Mouse (Mus musculus) gastrocnemius, adult 18-20 months (tissue): ENCODE measurements around the gene Stim2. TPM values are rescaled to one million over a fixed set of nuclear protein-coding genes. Genes with fewer than 3 reads are reported as not detected.

Source experiments
- DNase-seq: peaks from one replicate; pipeline ENCODE4 v3.0.0; 2021; ENCODE audit warnings: low spot score
- total RNA-seq, 2 experiments: library from RNA; stranded (reverse); gene quantifications; 2 replicates each; pipeline ENCODE4 v1.2.3; 2021

Gene Stim2
- total RNA-seq, 2 experiments from 2014 or later, result 43.7 to 52.6 TPM

- DNase-seq, result peak; percentile 68
Observed at GRCm38 (mm10) chr5:54113284-54113683, 115.0 kb downstream of the Stim2 start.

- no peak for DNase-seq
Observed at GRCm38 (mm10) chr5:54116538-54116937, 118.2 kb downstream of the Stim2 start.

GRCm38 (mm10) chr5:54118410-54119212, 120.3 kb downstream of the Stim2 start:
- DNase-seq, result no peak

- no peak for DNase-seq
Observed at GRCm38 (mm10) chr5:54148091-54148795, 149.9 kb downstream of the Stim2 start.

- DNase-seq, result peak; percentile 10
Observed at GRCm38 (mm10) chr5:54154503-54155226, 156.4 kb downstream of the Stim2 start.

GRCm38 (mm10) chr5:54155227-54155776, 157.0 kb downstream of the Stim2 start:
- no peak for DNase-seq

GRCm38 (mm10) chr5:54155916-54156315, 157.6 kb downstream of the Stim2 start:
- no peak for DNase-seq

- no peak for DNase-seq
Observed at GRCm38 (mm10) chr5:54156944-54157527, 158.7 kb downstream of the Stim2 start.

- DNase-seq, result no peak
Observed at GRCm38 (mm10) chr5:54158230-54158629, 159.9 kb downstream of the Stim2 start.

- DNase-seq, result no peak
Observed at GRCm38 (mm10) chr5:54159156-54159793, 161.0 kb downstream of the Stim2 start.

GRCm38 (mm10) chr5:54160561-54160960, 162.3 kb downstream of the Stim2 start:
- DNase-seq, result no peak

- DNase-seq, result no peak
Observed at GRCm38 (mm10) chr5:54163890-54164289, 165.6 kb downstream of the Stim2 start.

Other genes with a start within 250 kb of the Stim2 start
- gene Tbc1d19, start 188.9 kb upstream of the Stim2 start, total RNA-seq, result 10 to 100 TPM; 19.7 to 22.3 TPM